ENCODE assay signal across 17 mouse cellular contexts in genomic region chr4:86679686-86680085, GRCm38 (mm10).
"Had no signal": no experiment of that assay in that cellular context is flagged by ENCODE, and none has a peak within 500 bp of the region (broad histone marks: within the 10 kb centered on the region; RNA-seq: fewer than 3 reads in every experiment).

No protein-coding gene starts in this region.

- DNase-seq: lung, adult 18-20 months; lung, embryonic 14.5 days; lung, postnatal 10 days; lung, postnatal 4 days; retina, postnatal 1 day; right cerebral cortex, adult 18-20 months; right cerebral cortex, postnatal 25 days; right cerebral cortex, postnatal 4 days; spleen, adult 18-20 months; thymus, adult 18-20 months; thymus, postnatal 14 days; thymus, postnatal 36 days had no signal

- H3K4me2 ChIP-seq: lung, embryonic 14.5 days; midbrain, embryonic 11.5 days; midbrain, embryonic 13.5 days; midbrain, embryonic 15.5 days; neural tube, embryonic 12.5 days had no signal

- H3K9me3 ChIP-seq: megakaryocyte, embryonic 14.5 days; midbrain, embryonic 13.5 days; midbrain, embryonic 15.5 days; neural tube, embryonic 12.5 days had no signal

- H3K27ac ChIP-seq: midbrain, embryonic 13.5 days; midbrain, embryonic 15.5 days; neural tube, embryonic 12.5 days had no signal

- H3K9ac ChIP-seq: lung, embryonic 14.5 days; midbrain, embryonic 13.5 days; midbrain, embryonic 15.5 days; neural tube, embryonic 12.5 days had no signal

- ATAC-seq: midbrain, embryonic 13.5 days; midbrain, embryonic 15.5 days had no signal

- H3K4me1 ChIP-seq: midbrain, embryonic 13.5 days; midbrain, embryonic 15.5 days; neural tube, embryonic 12.5 days had no signal

- H3K27me3 ChIP-seq: megakaryocyte, embryonic 14.5 days; midbrain, embryonic 13.5 days; midbrain, embryonic 15.5 days; neural tube, embryonic 12.5 days had no signal

- H3K4me3 ChIP-seq: megakaryocyte, embryonic 14.5 days; midbrain, embryonic 13.5 days; midbrain, embryonic 15.5 days; neural tube, embryonic 12.5 days had no signal

- H3K36me3 ChIP-seq: midbrain, embryonic 13.5 days; midbrain, embryonic 15.5 days; neural tube, embryonic 12.5 days had no signal
